9 mouse cellular contexts compared by ENCODE assay signal in genomic region chr12:80013577-80013903, GRCm38 (mm10).
A peak's percentile ranks its signal among the peaks of the same experiment; 100 is the strongest.
DNase-seq lines count a peak whose midpoint lies in the region; ATAC-seq and TF ChIP-seq lines count a peak whose summit lies in the region.
"Had no signal": no experiment of that assay in that cellular context is flagged by ENCODE, and none has a peak within 500 bp of the region (broad histone marks: within the 10 kb centered on the region; RNA-seq: fewer than 3 reads in every experiment).

No protein-coding gene starts in this region.

- 73% methylated on average over 6 of the region's 6 CpGs for WGBS in heart, embryonic 15.5 days
- WGBS in embryonic facial prominence, embryonic 15.5 days: 25% methylated on average over 6 of the region's 6 CpGs
- WGBS in intestine, postnatal 0 days: 64% methylated on average over 6 of the region's 6 CpGs
- WGBS in midbrain, embryonic 16.5 days: 48% methylated on average over 6 of the region's 6 CpGs

- peak overlapping the region; percentile 25; the same call in 1 of the 2 replicates for H3K4me2 ChIP-seq in heart, embryonic 15.5 days
- peak overlapping the region; percentile 35 for H3K4me2 ChIP-seq in embryonic facial prominence, embryonic 15.5 days (replicated peaks)
- peak overlapping the region; percentile 39; the same call in 1 of the 2 replicates for H3K4me2 ChIP-seq in intestine, postnatal 0 days (replicated peaks; ENCODE audit: low read depth)
- H3K4me2 ChIP-seq in midbrain, embryonic 16.5 days (ENCODE audit: low read length): peak overlapping the region; percentile 43

- intact Hi-C loops in gastrocnemius, postnatal 36 days (cut with DNase I): no loop called here

- peak overlapping the region; percentile 32; the same call in 1 of the 2 replicates for H3K27ac ChIP-seq in heart, embryonic 15.5 days
- peak overlapping the region; percentile 95 for H3K27ac ChIP-seq in embryonic facial prominence, embryonic 15.5 days (replicated peaks)
- H3K27ac ChIP-seq in intestine, postnatal 0 days (ENCODE audit: low read depth, low read length): no peak overlapping the region
- H3K27ac ChIP-seq in midbrain, embryonic 16.5 days (ENCODE audit: low read length): no peak overlapping the region

- H3K9me3 ChIP-seq in heart, embryonic 15.5 days (replicated peaks): no peaks in the 10 kb centered on the region
- no peaks in the 10 kb centered on the region for H3K9me3 ChIP-seq in embryonic facial prominence, embryonic 15.5 days (replicated peaks)
- no peaks in the 10 kb centered on the region for H3K9me3 ChIP-seq in intestine, postnatal 0 days (ENCODE audit: control insufficient read depth)
- no peaks in the 10 kb centered on the region for H3K9me3 ChIP-seq in midbrain, embryonic 16.5 days (replicated peaks; ENCODE audit: control insufficient read depth, low read length, poor library complexity, severe bottlenecking)

- H3K4me3 ChIP-seq in heart, embryonic 15.5 days: no peak overlapping the region
- H3K4me3 ChIP-seq in embryonic facial prominence, embryonic 15.5 days (replicated peaks): 0 out of 2 replicates have a peak overlapping the region, but pooled peaks have one; percentile 1
- H3K4me3 ChIP-seq in intestine, postnatal 0 days (ENCODE audit: low read depth, low read length): no peak overlapping the region
- H3K4me3 ChIP-seq in midbrain, embryonic 16.5 days (ENCODE audit: low read depth, low read length): no peak overlapping the region

- DNase-seq in heart, adult 8-10 months (ENCODE audit: low spot score): no peak
- no peak for DNase-seq in gastrocnemius, postnatal 36 days
- no peak for DNase-seq in adrenal gland, postnatal 36 days
- DNase-seq in right cerebral cortex, adult 18-20 months: no peak
- DNase-seq: cerebellum, adult 8-10 months had no signal

- H3K9ac ChIP-seq in heart, embryonic 15.5 days: no peak overlapping the region
- no peak overlapping the region for H3K9ac ChIP-seq in embryonic facial prominence, embryonic 15.5 days
- H3K9ac ChIP-seq in intestine, postnatal 0 days (ENCODE audit: low read depth, low read length): no peak overlapping the region
- H3K9ac ChIP-seq in midbrain, embryonic 16.5 days (ENCODE audit: low read depth, low read length): no peak overlapping the region

- no peak for TF ChIP-seq CTCF in intestine, postnatal 0 days (IDR thresholded peaks at IDR 0.05; ENCODE audit: low read depth)

- H3K4me1 ChIP-seq in heart, embryonic 15.5 days (replicated peaks): peaks cover 53% of the 10 kb centered on the region
- H3K4me1 ChIP-seq in embryonic facial prominence, embryonic 15.5 days: peaks cover 55% of the 10 kb centered on the region
- H3K4me1 ChIP-seq in intestine, postnatal 0 days (replicated peaks; ENCODE audit: control insufficient read depth, insufficient read depth, low read length): 0 out of 2 replicates have a peak, but pooled peaks cover 8% of the 10 kb centered on the region
- peaks cover 6% of the 10 kb centered on the region for H3K4me1 ChIP-seq in midbrain, embryonic 16.5 days (ENCODE audit: control insufficient read depth, insufficient read depth, low read length)

- H3K27me3 ChIP-seq in heart, embryonic 15.5 days: no peaks in the 10 kb centered on the region
- no peaks in the 10 kb centered on the region for H3K27me3 ChIP-seq in embryonic facial prominence, embryonic 15.5 days
- H3K27me3 ChIP-seq in intestine, postnatal 0 days (replicated peaks; ENCODE audit: control insufficient read depth, insufficient read depth, low read length): no peaks in the 10 kb centered on the region
- H3K27me3 ChIP-seq in midbrain, embryonic 16.5 days (ENCODE audit: control insufficient read depth, insufficient read depth, low read depth, low read length): no peaks in the 10 kb centered on the region

- no peak for ATAC-seq in heart, embryonic 15.5 days (replicated peaks; ENCODE audit: insufficient number of reproducible peaks, insufficient read depth, low FRiP score, low read depth)
- no peak; the same call in 1 of the 2 replicates for ATAC-seq in embryonic facial prominence, embryonic 15.5 days (ENCODE audit: insufficient number of reproducible peaks, low FRiP score, low TSS enrichment, low read depth)
- ATAC-seq in intestine, postnatal 0 days: no peak
- ATAC-seq in midbrain, embryonic 16.5 days: no peak

- H3K36me3 ChIP-seq in heart, embryonic 15.5 days: no peaks in the 10 kb centered on the region
- no peaks in the 10 kb centered on the region for H3K36me3 ChIP-seq in embryonic facial prominence, embryonic 15.5 days
- no peaks in the 10 kb centered on the region for H3K36me3 ChIP-seq in intestine, postnatal 0 days (ENCODE audit: control insufficient read depth, insufficient read depth)
- H3K36me3 ChIP-seq in midbrain, embryonic 16.5 days (ENCODE audit: control insufficient read depth, insufficient read depth, low read length): no peaks in the 10 kb centered on the region

Comparison
In these comparisons a context has a peak if more than half of its experiments do, and no peak if none do; other contexts are left out.
1. H3K27ac ChIP-seq: peak in heart, embryonic 15.5 days (single experiment) and embryonic facial prominence, embryonic 15.5 days (single experiment); none in intestine, postnatal 0 days (single experiment) and midbrain, embryonic 16.5 days (single experiment).
2. Peak in every context shown above with its lines, with median percentiles within 50 percentile points of each other: H3K4me2 ChIP-seq.